Mouse (Mus musculus): Measurements from ENCODE around the gene Wfdc15a.

Gene Wfdc15a

GRCm38 (mm10) chr2:164175850-164176249 lies 24.1 kb downstream of the Wfdc15a start:
- DNase-seq (ENCODE audit: low spot score), result no peak

GRCm38 (mm10) chr2:164174649-164175395 lies 25.1 kb downstream of the Wfdc15a start:
- no peak for DNase-seq (ENCODE audit: low spot score)

GRCm38 (mm10) chr2:164173394-164173793 lies 26.5 kb downstream of the Wfdc15a start:
- no peak for DNase-seq (ENCODE audit: low spot score)

GRCm38 (mm10) chr2:164170902-164171301 lies 29.0 kb downstream of the Wfdc15a start, which contains the start of gene Kcns1:
TSS of gene Kcns1 (minus strand) at chr2:164171113.
- no peak for DNase-seq (ENCODE audit: low spot score)

GRCm38 (mm10) chr2:164170326-164170725 lies 29.6 kb downstream of the Wfdc15a start:
- no peak for DNase-seq (ENCODE audit: low spot score)

- peak; percentile 66 for DNase-seq (ENCODE audit: low spot score)
Observed at GRCm38 (mm10) chr2:164168571-164168946, 31.4 kb downstream of the Wfdc15a start.

GRCm38 (mm10) chr2:164167752-164168570 lies 32.0 kb downstream of the Wfdc15a start:
- peak; percentile 18 for DNase-seq (ENCODE audit: low spot score)

- no peak for DNase-seq (ENCODE audit: low spot score)
Observed at GRCm38 (mm10) chr2:164164941-164165340, 35.0 kb downstream of the Wfdc15a start.

GRCm38 (mm10) chr2:164161515-164162055 lies 38.3 kb downstream of the Wfdc15a start:
- DNase-seq (ENCODE audit: low spot score), result no peak

- no peak for DNase-seq (ENCODE audit: low spot score)
Observed at GRCm38 (mm10) chr2:164158838-164159237, 41.1 kb downstream of the Wfdc15a start.

GRCm38 (mm10) chr2:164156158-164156557 lies 43.8 kb downstream of the Wfdc15a start:
- DNase-seq (ENCODE audit: low spot score), result no peak

- no peak for DNase-seq (ENCODE audit: low spot score)
Observed at GRCm38 (mm10) chr2:164154007-164154406, 45.9 kb downstream of the Wfdc15a start.

GRCm38 (mm10) chr2:164152341-164152740 lies 47.6 kb downstream of the Wfdc15a start:
- DNase-seq (ENCODE audit: low spot score), result no peak

- DNase-seq (ENCODE audit: low spot score), result no peak
Observed at GRCm38 (mm10) chr2:164150086-164150760, 49.7 kb downstream of the Wfdc15a start.

All from testis, postnatal 14 days (tissue).